Mouse (Mus musculus) heart, postnatal 0 days (tissue): ENCODE results near the gene Gm17124. TPM values are rescaled to one million over a fixed set of nuclear protein-coding genes. Genes with fewer than 3 reads are reported as not detected.
"Not testable (repeated sequence)": the region's sequence is repeated elsewhere in the genome, so short reads cannot be mapped to it uniquely, and the experiment has no call there.

ENCODE experiments used
- ATAC-seq: fragments of 200-750 bp; cut with Nextera tagmentation; 2 replicates; pipeline ENCODE4 v1.8.0; 2017; ENCODE audit warnings: low read depth, moderate number of reproducible peaks, moderate library complexity; ENCODE audit not compliant: insufficient read depth
- DNase-seq: peaks from one replicate; pipeline ENCODE4 v3.0.0-alpha.2; 2016; ENCODE audit warnings: low spot score
- H3K27ac ChIP-seq: fragments of 300-500 bp; sonication (generic); 2 replicates; pipeline ENCODE4 v1.5.1; 2014; ENCODE audit warnings: low read depth, mild to moderate bottlenecking
- H3K27me3 ChIP-seq: fragments of 300-500 bp; sonication (generic); 2 replicates; pipeline ENCODE4 v1.6.1; 2014; ENCODE audit warnings: low read length, mixed read lengths; ENCODE audit not compliant: control insufficient read depth, insufficient read depth
- H3K36me3 ChIP-seq: fragments of 300-500 bp; sonication (generic); replicated peaks from 2 replicates; pipeline ENCODE4 v1.6.1; 2014; ENCODE audit warnings: low read length, mixed read lengths; ENCODE audit not compliant: control insufficient read depth, insufficient read depth
- H3K4me1 ChIP-seq: fragments of 300-500 bp; sonication (generic); 2 replicates; pipeline ENCODE4 v1.6.1; 2014; ENCODE audit warnings: antibody characterized with exemption; ENCODE audit not compliant: control insufficient read depth, insufficient read depth
- H3K4me2 ChIP-seq: fragments of 300-500 bp; sonication (generic); 2 replicates; pipeline ENCODE4 v1.6.1; 2014; ENCODE audit warnings: low read depth, mild to moderate bottlenecking, low read length, moderate library complexity
- H3K4me3 ChIP-seq: fragments of 300-500 bp; sonication (generic); 2 replicates; pipeline ENCODE4 v1.5.1; 2014; ENCODE audit warnings: low read depth, low read length
- H3K9ac ChIP-seq: fragments of 300-500 bp; sonication (generic); replicated peaks from 2 replicates; pipeline ENCODE4 v1.6.1; 2014; ENCODE audit warnings: low read depth, low read length, mixed read lengths
- H3K9me3 ChIP-seq: fragments of 300-500 bp; sonication (generic); replicated peaks from 2 replicates; pipeline ENCODE4 v1.6.1; 2016; ENCODE audit warnings: low read length; ENCODE audit not compliant: control insufficient read depth
- WGBS: fragments of 180-500 bp; shearing (Covaris S2); extraction: QIAGEN DNeasy Blood & Tissue Kit; methylation state at CpG from one replicate; pipeline ENCODE4 v1.1.7; 2014; 5-methylcytosine and 5-hydroxymethylcytosine counted together
- microRNA-seq: library from miRNA; unstranded; fragments of <30 nt; microRNA quantifications from one replicate; pipeline ENCODE4, GENCODE M21; 2016
- polyA plus RNA-seq: library from polyadenylated mRNA; unstranded; fragments of >200 nt; fragmentation: Nextera tagmentation; extraction: Ambion mirVana; gene quantifications from 2 replicates; pipeline ENCODE4 v1.2.1, GENCODE M21; 2015
- total RNA-seq: library from RNA; depleted of rRNA; stranded (reverse); fragments of >200 nt; gene quantifications from 2 replicates; pipeline ENCODE4 v1.2.3, GENCODE M21; 2014; ENCODE audit warnings: low replicate concordance; rRNA removed

Gene Gm17124
- not detected in 2 replicates for total RNA-seq
- not detected in 2 replicates for polyA plus RNA-seq

- DNase-seq, H3K36me3 ChIP-seq, H3K27ac ChIP-seq, H3K9me3 ChIP-seq, H3K4me3 ChIP-seq, H3K9ac ChIP-seq, ATAC-seq, H3K4me2 ChIP-seq, H3K4me1 ChIP-seq, H3K27me3 ChIP-seq: not testable (repeated sequence)
- no CpG with 5 or more reads among the region's 3 CpGs for WGBS
Observed at GRCm38 (mm10) chr14:42599782-42600181, at the start of gene Gm17124. TSS of gene Gm17124 (minus strand) at chr14:42599882.

GRCm38 (mm10) chr14:42641817-42642216 is 42.1 kb upstream of the Gm17124 start, which contains the start of gene Gm3633:
TSS of gene Gm3633 (minus strand) at chr14:42641917.
- not testable (repeated sequence) for H3K27me3 ChIP-seq, H3K9ac ChIP-seq, H3K4me1 ChIP-seq, H3K27ac ChIP-seq, H3K9me3 ChIP-seq, ATAC-seq, H3K36me3 ChIP-seq, H3K4me2 ChIP-seq, H3K4me3 ChIP-seq, DNase-seq
- no CpG with 5 or more reads among the region's 2 CpGs for WGBS

Small RNAs within 50 kb of the gene (microRNA-seq; reads per million reads assigned to microRNA genes)
- gene Gm23620 (not detected), gene Gm25228 (not detected)

Other genes with a start within 250 kb of the Gm17124 start
- gene Gm8005, start 160.2 kb downstream of the Gm17124 start, total RNA-seq, result not detected in 2 replicates
- not detected in 2 replicates for gene Gm8005, start 160.2 kb downstream of the Gm17124 start, polyA plus RNA-seq
- not detected in 2 replicates for gene Gm8011, start 136.0 kb downstream of the Gm17124 start, total RNA-seq
- gene Gm8011, start 136.0 kb downstream of the Gm17124 start, polyA plus RNA-seq, result not detected in 2 replicates
- gene Gm8020, start 97.5 kb downstream of the Gm17124 start, total RNA-seq, result not detected in 2 replicates
- gene Gm8020, start 97.5 kb downstream of the Gm17124 start, polyA plus RNA-seq, result not detected in 2 replicates
- not detected in 2 replicates for gene Gm8024, start 75.6 kb downstream of the Gm17124 start, total RNA-seq
- not detected in 2 replicates for gene Gm8024, start 75.6 kb downstream of the Gm17124 start, polyA plus RNA-seq
- gene Gm3633, start 42.0 kb upstream of the Gm17124 start, total RNA-seq, result not detected in 2 replicates
- not detected in 2 replicates for gene Gm3633, start 42.0 kb upstream of the Gm17124 start, polyA plus RNA-seq
- gene Gm10378, start 56.1 kb upstream of the Gm17124 start, total RNA-seq, result not detected in 2 replicates
- not detected in 2 replicates for gene Gm10378, start 56.1 kb upstream of the Gm17124 start, polyA plus RNA-seq
- gene Gm3015, start 168.9 kb upstream of the Gm17124 start, total RNA-seq, result not detected in 2 replicates
- gene Gm3015, start 168.9 kb upstream of the Gm17124 start, polyA plus RNA-seq, result not detected in 2 replicates
- gene Gm10377, start 198.1 kb upstream of the Gm17124 start, total RNA-seq, result not detected in 2 replicates
- gene Gm10377, start 198.1 kb upstream of the Gm17124 start, polyA plus RNA-seq, result not detected in 2 replicates